8 mouse cellular contexts compared by ENCODE assay signal in the genomic region with DNA sequence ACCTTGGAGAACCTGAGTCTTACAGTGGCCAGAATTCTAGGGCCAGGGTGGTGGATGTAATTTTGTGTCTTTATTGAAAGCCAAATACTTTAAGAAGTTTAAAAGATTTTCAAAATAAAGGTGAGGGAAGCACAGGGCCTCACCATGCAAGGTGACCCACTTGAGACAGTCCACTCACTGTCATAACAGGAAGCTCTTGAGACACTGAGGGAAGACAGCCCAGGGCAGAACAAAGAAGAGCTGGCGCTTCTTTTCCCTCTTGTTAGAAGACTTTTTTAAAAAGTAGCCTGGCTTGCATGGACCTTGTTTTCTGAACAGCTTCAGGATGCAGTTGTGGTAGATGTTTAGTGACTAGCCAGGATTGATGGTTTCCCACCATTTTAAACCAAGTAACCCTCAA. TPM values are rescaled to one million over a fixed set of nuclear protein-coding genes. Genes with fewer than 3 reads are reported as not detected.
A peak's percentile ranks its signal among the peaks of the same experiment; 100 is the strongest.
DNase-seq lines count a peak whose midpoint lies in the region; ATAC-seq and TF ChIP-seq lines count a peak whose summit lies in the region.

No protein-coding gene starts in this region.

- H3K9ac ChIP-seq in heart, adult 2 months (ENCODE audit: low read depth, low read length) = no peak overlapping the region
- no peak overlapping the region; the same call in 1 of the 2 replicates for H3K9ac ChIP-seq in neural tube, embryonic 11.5 days (ENCODE audit: low read length)
- peak overlapping the region; percentile 97 for H3K9ac ChIP-seq in liver, embryonic 12.5 days
- H3K9ac ChIP-seq in stomach, postnatal 0 days (ENCODE audit: low read length) = peak overlapping the region; percentile 31; the same call in 1 of the 2 replicates

- peak overlapping the region; percentile 100 for H3K27ac ChIP-seq in heart, adult 2 months
- peak overlapping the region; percentile 97 for H3K27ac ChIP-seq in neural tube, embryonic 11.5 days (ENCODE audit: low read depth, low read length)
- H3K27ac ChIP-seq in liver, embryonic 12.5 days = peak overlapping the region; percentile 99
- H3K27ac ChIP-seq in stomach, postnatal 0 days (replicated peaks) = peak overlapping the region; percentile 79

- no peak for TF ChIP-seq CTCF in heart, adult 2 months (IDR thresholded peaks at IDR 0.05)
- TF ChIP-seq CTCF in stomach, postnatal 0 days (IDR thresholded peaks at IDR 0.05; ENCODE audit: low read depth) = no peak

- H3K79me2 ChIP-seq in heart, adult 2 months (replicated peaks; ENCODE audit: control insufficient read depth, insufficient read depth, low read length) = no peaks in the 10 kb centered on the region

- 50% methylated on average over 1 of the region's 1 CpGs for WGBS in heart, adult 2 months
- WGBS in neural tube, embryonic 11.5 days = 100% methylated on average over 1 of the region's 1 CpGs
- 65% methylated on average over 1 of the region's 1 CpGs for WGBS in liver, embryonic 12.5 days (ENCODE audit: insufficient replicate concordance)
- WGBS in stomach, postnatal 0 days = 75% methylated on average over 1 of the region's 1 CpGs

- H3K36me3 ChIP-seq in heart, adult 2 months (ENCODE audit: control insufficient read depth, insufficient read depth, low read length) = peaks cover 11% of the 10 kb centered on the region
- H3K36me3 ChIP-seq in neural tube, embryonic 11.5 days (ENCODE audit: control insufficient read depth, insufficient read depth, low read length) = peaks cover 14% of the 10 kb centered on the region
- peaks cover 56% of the 10 kb centered on the region for H3K36me3 ChIP-seq in liver, embryonic 12.5 days
- H3K36me3 ChIP-seq in stomach, postnatal 0 days (ENCODE audit: control insufficient read depth, insufficient read depth, low read length) = peaks cover 10% of the 10 kb centered on the region

- DNase-seq in heart, adult 2 months = no peak
- DNase-seq in heart, adult 9 months (ENCODE audit: low spot score in 2 of 2) = no peak
- DNase-seq in neural tube, embryonic 11.5 days (ENCODE audit: low spot score) = no peak
- no peak for DNase-seq in neural tube, embryonic 10.5 days (ENCODE audit: extremely low spot score, low spot score)
- no peak for DNase-seq in stomach, postnatal 0 days (ENCODE audit: low spot score)

- ATAC-seq in neural tube, embryonic 11.5 days (ENCODE audit: insufficient read depth, low FRiP score, low TSS enrichment) = no peak
- no peak for ATAC-seq in liver, embryonic 12.5 days
- no peak for ATAC-seq in stomach, postnatal 0 days (ENCODE audit: low FRiP score, low TSS enrichment)
- no peak for ATAC-seq in monocyte, adult 5-6 weeks (replicated peaks; ENCODE audit: insufficient number of reproducible peaks, low FRiP score, low TSS enrichment, poor library complexity, severe bottlenecking)
- ATAC-seq in cerebellum, adult (ENCODE audit: insufficient number of reproducible peaks, low FRiP score, low TSS enrichment) = no peak

- 0 out of 2 replicates have a peak, but pooled peaks have one; percentile 7 for TF ChIP-seq EP300 in heart, adult 2 months (IDR thresholded peaks at IDR 0.05; ENCODE audit: insufficient read depth, low read depth, low read length)
- no peak for TF ChIP-seq EP300 in stomach, postnatal 0 days (optimal IDR thresholded peaks at IDR 0.05)

- TF ChIP-seq POLR2A in heart, adult 2 months (IDR thresholded peaks at IDR 0.05; ENCODE audit: insufficient read depth, low read depth, low read length) = no peak; the same call in 1 of the 2 replicates

- peaks cover 8% of the 10 kb centered on the region for H3K4me1 ChIP-seq in heart, adult 2 months (ENCODE audit: control insufficient read depth, insufficient read depth, low read length)
- H3K4me1 ChIP-seq in neural tube, embryonic 11.5 days (ENCODE audit: control insufficient read depth, insufficient read depth, low read length) = peaks cover 12% of the 10 kb centered on the region
- peaks cover 63% of the 10 kb centered on the region for H3K4me1 ChIP-seq in liver, embryonic 12.5 days
- peaks cover 4% of the 10 kb centered on the region for H3K4me1 ChIP-seq in stomach, postnatal 0 days (replicated peaks; ENCODE audit: control insufficient read depth, insufficient read depth)

- H3K9me3 ChIP-seq in neural tube, embryonic 11.5 days (ENCODE audit: control insufficient read depth, low read length) = no peaks in the 10 kb centered on the region; the same call in 1 of the 2 replicates
- no peaks in the 10 kb centered on the region for H3K9me3 ChIP-seq in liver, embryonic 12.5 days (replicated peaks)
- no peaks in the 10 kb centered on the region for H3K9me3 ChIP-seq in stomach, postnatal 0 days (ENCODE audit: control insufficient read depth, low read length)

- intact Hi-C loops in heart, adult 2 months (cut with DNase I) = no loop called here

- H3K4me3 ChIP-seq in heart, adult 2 months = no peak overlapping the region
- H3K4me3 ChIP-seq in neural tube, embryonic 11.5 days (ENCODE audit: low read depth, low read length) = no peak overlapping the region
- H3K4me3 ChIP-seq in liver, embryonic 12.5 days = peak overlapping the region; percentile 86
- H3K4me3 ChIP-seq in stomach, postnatal 0 days (ENCODE audit: low read depth, low read length) = no peak overlapping the region

- H3K4me2 ChIP-seq in neural tube, embryonic 11.5 days (ENCODE audit: low read depth) = no peak overlapping the region
- H3K4me2 ChIP-seq in liver, embryonic 12.5 days = peak overlapping the region; percentile 85
- H3K4me2 ChIP-seq in stomach, postnatal 0 days (replicated peaks; ENCODE audit: low read depth) = peak overlapping the region; percentile 52; the same call in 1 of the 2 replicates

- no peaks in the 10 kb centered on the region for H3K27me3 ChIP-seq in heart, adult 2 months (ENCODE audit: control insufficient read depth, insufficient read depth, low read length)
- H3K27me3 ChIP-seq in neural tube, embryonic 11.5 days (ENCODE audit: control insufficient read depth, insufficient read depth, low read length) = no peaks in the 10 kb centered on the region
- no peaks in the 10 kb centered on the region for H3K27me3 ChIP-seq in liver, embryonic 12.5 days (replicated peaks)
- no peaks in the 10 kb centered on the region for H3K27me3 ChIP-seq in stomach, postnatal 0 days (ENCODE audit: control insufficient read depth, insufficient read depth, low read length)

RNA-seq across cellular contexts. Expression of a gene that starts 4.2 kb away (rescaled TPM):
- 10 to 100 TPM; 26.4 to 40.9 TPM for total RNA-seq in heart, adult 2 months (2021)
- polyA plus RNA-seq in heart, adult 2 months (2012; rRNA removed) = 18.1 and 18.7 TPM in 2 replicates
- polyA plus RNA-seq in neural tube, embryonic 11.5 days (2014; fragmentation: Nextera tagmentation; extraction: Ambion mirVana) = 48.9 and 49.3 TPM in 2 replicates
- 29.0 and 32.8 TPM in 2 replicates for polyA plus RNA-seq in liver, embryonic 12.5 days (2016; fragmentation: Nextera tagmentation; extraction: Ambion mirVana)
- polyA plus RNA-seq in stomach, postnatal 0 days (2015; fragmentation: Nextera tagmentation; extraction: Ambion mirVana) = 13.9 and 17.4 TPM in 2 replicates
- 103 to 230 TPM (median 106 TPM) in 3 replicates for total RNA-seq in monocyte, adult 5-6 weeks (2017)

RNA-seq across cellular contexts. Expression of a gene that starts 4.2 kb away (rescaled TPM):
- 10 to 100 TPM; 50.9 to 56.2 TPM for total RNA-seq in heart, adult 2 months (2021)
- polyA plus RNA-seq in heart, adult 2 months (2012; rRNA removed) = 76.0 and 99.7 TPM in 2 replicates
- polyA plus RNA-seq in neural tube, embryonic 11.5 days (2014; fragmentation: Nextera tagmentation; extraction: Ambion mirVana) = 67.9 and 72.0 TPM in 2 replicates
- polyA plus RNA-seq in liver, embryonic 12.5 days (2016; fragmentation: Nextera tagmentation; extraction: Ambion mirVana) = 113 and 123 TPM in 2 replicates
- 80.0 and 83.4 TPM in 2 replicates for polyA plus RNA-seq in stomach, postnatal 0 days (2015; fragmentation: Nextera tagmentation; extraction: Ambion mirVana)
- 26.6 to 31.6 TPM (median 29.0 TPM) in 3 replicates for total RNA-seq in monocyte, adult 5-6 weeks (2017)

RNA-seq across cellular contexts. Expression of a gene that starts 10.5 kb away (rescaled TPM):
- 1 to 10 TPM; 6.0 TPM for total RNA-seq in heart, adult 2 months (2021)
- 22.0 and 24.3 TPM in 2 replicates for polyA plus RNA-seq in heart, adult 2 months (2012; rRNA removed)
- 213 and 214 TPM in 2 replicates for polyA plus RNA-seq in neural tube, embryonic 11.5 days (2014; fragmentation: Nextera tagmentation; extraction: Ambion mirVana)
- polyA plus RNA-seq in liver, embryonic 12.5 days (2016; fragmentation: Nextera tagmentation; extraction: Ambion mirVana) = 15.0 and 16.8 TPM in 2 replicates
- 12.7 and 14.5 TPM in 2 replicates for polyA plus RNA-seq in stomach, postnatal 0 days (2015; fragmentation: Nextera tagmentation; extraction: Ambion mirVana)
- total RNA-seq in monocyte, adult 5-6 weeks (2017) = 13.9 to 18.7 TPM (median 14.2 TPM) in 3 replicates

RNA-seq across cellular contexts. Expression of a gene that starts 23.2 kb away (rescaled TPM):
- total RNA-seq in heart, adult 2 months (2021) = 100 to 1,000 TPM in 1 of 2 experiments, 10 to 100 TPM in 1; 99.4 to 116 TPM
- 164 and 176 TPM in 2 replicates for polyA plus RNA-seq in heart, adult 2 months (2012; rRNA removed)
- 23.7 and 28.5 TPM in 2 replicates for polyA plus RNA-seq in neural tube, embryonic 11.5 days (2014; fragmentation: Nextera tagmentation; extraction: Ambion mirVana)
- polyA plus RNA-seq in liver, embryonic 12.5 days (2016; fragmentation: Nextera tagmentation; extraction: Ambion mirVana) = 20.2 and 20.9 TPM in 2 replicates
- 20.5 and 21.7 TPM in 2 replicates for polyA plus RNA-seq in stomach, postnatal 0 days (2015; fragmentation: Nextera tagmentation; extraction: Ambion mirVana)
- total RNA-seq in monocyte, adult 5-6 weeks (2017) = 1.8 to 10.4 TPM (median 5.7 TPM) in 3 replicates

RNA-seq across cellular contexts. Expression of a gene that starts 40.8 kb away (rescaled TPM):
- total RNA-seq in heart, adult 2 months (2021) = 10 to 100 TPM; 19.3 to 20.3 TPM
- polyA plus RNA-seq in heart, adult 2 months (2012; rRNA removed) = 27.7 and 38.0 TPM in 2 replicates
- polyA plus RNA-seq in neural tube, embryonic 11.5 days (2014; fragmentation: Nextera tagmentation; extraction: Ambion mirVana) = 42.9 and 51.3 TPM in 2 replicates
- 50.7 and 52.8 TPM in 2 replicates for polyA plus RNA-seq in liver, embryonic 12.5 days (2016; fragmentation: Nextera tagmentation; extraction: Ambion mirVana)
- polyA plus RNA-seq in stomach, postnatal 0 days (2015; fragmentation: Nextera tagmentation; extraction: Ambion mirVana) = 14.2 and 19.3 TPM in 2 replicates
- 67.7 to 106 TPM (median 105 TPM) in 3 replicates for total RNA-seq in monocyte, adult 5-6 weeks (2017)

Comparison
In these comparisons a context has a peak if more than half of its experiments do, and no peak if none do; other contexts are left out.
1. H3K9ac ChIP-seq: peak in liver, embryonic 12.5 days (single experiment) and stomach, postnatal 0 days (single experiment); none in heart, adult 2 months (single experiment) and neural tube, embryonic 11.5 days (single experiment).
2. Peak in every context shown above with its lines, with median percentiles within 50 percentile points of each other: H3K27ac ChIP-seq.